Mouse (Mus musculus) brain, embryonic 14.5 days (tissue): ENCODE data around the gene Ccdc28b.

Experiments used
- CTCF ChIP-seq: fragments of 200-500 bp; IDR thresholded peaks from 2 replicates; pipeline ENCODE4 v1.5.1; 2012; ENCODE audit warnings: inconsistent platforms, mild to moderate bottlenecking, moderate library complexity, borderline replicate concordance; ENCODE audit not compliant: insufficient read depth, insufficient read length; ENCODE audit errors: extremely low read depth
- POLR2A ChIP-seq: fragments of 200-500 bp; IDR thresholded peaks from 2 replicates; pipeline ENCODE4 v1.6.1; 2012; ENCODE audit warnings: mild to moderate bottlenecking, inconsistent platforms, borderline replicate concordance; ENCODE audit not compliant: poor library complexity, insufficient read depth, insufficient read length, severe bottlenecking; ENCODE audit errors: extremely low read depth

DNA sequence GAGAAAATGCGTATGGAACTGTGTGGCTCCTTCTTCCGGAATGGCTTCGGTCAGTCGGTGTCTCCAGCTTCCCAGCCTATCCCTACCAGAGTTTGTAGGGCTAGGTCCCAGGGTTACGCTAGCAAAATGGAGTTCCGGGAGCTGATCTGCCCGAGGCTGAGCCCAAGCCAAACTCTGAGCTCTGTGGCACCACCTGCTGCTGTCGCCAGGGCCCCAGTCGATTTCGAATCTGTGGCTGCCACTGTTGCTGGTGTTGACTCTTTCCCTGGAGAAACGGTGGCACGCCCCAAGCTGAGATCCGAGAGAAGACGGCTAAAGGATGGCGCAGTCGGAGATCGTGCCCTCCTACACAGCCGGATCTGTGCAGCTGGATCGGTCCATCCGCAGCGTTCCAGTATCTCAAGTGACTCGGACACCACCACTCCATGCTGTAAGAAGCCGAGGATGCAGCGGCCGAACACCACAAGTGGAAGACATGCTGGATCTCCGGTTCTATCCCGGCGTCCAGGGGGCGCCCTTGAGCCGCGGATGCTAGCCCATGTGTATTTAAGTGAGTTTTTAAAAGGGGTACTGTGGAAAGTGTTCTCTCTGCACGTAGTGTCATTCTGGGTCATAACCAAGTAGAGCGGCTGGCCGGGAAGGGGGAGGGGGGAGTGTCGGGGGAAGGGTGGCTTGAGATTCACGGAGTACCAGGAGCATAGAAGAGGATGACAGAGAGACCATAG lies 38.7 kb downstream of the Ccdc28b start:
- peak; percentile 74 for TF ChIP-seq CTCF
- no peak for TF ChIP-seq POLR2A
